ENCODE assay signal across 9 mouse cellular contexts in the genomic region with DNA sequence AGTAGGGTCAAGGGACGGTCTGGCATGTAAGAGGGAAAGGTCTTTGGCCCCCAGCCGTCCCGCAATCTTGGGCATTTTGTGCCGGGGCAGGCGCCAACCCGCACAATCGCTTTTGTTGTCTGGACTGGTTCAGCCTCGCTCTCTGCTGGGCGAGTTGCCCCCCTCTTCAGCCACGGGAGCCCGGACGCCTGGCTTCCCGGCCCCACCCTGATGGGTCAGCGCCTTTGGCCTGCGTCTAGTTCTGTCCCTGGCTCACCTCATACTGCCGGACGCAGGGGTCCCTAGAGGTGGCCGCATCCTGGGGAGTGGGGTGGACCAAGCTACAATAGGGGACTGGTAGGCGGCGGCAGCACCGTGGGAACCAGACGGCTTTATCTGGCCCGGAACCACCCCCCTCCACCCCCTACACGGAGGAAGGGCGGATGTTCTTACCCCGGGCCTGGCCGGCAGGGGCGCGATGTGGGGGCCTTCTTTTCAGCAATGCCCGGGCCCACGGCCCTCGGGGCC. TPM values are rescaled to one million over a fixed set of nuclear protein-coding genes. Genes with fewer than 3 reads are reported as not detected.
DNase-seq lines count a peak whose midpoint lies in the region; ATAC-seq and TF ChIP-seq lines count a peak whose summit lies in the region.
"Had no signal": no experiment of that assay in that cellular context is flagged by ENCODE, and none has a peak within 500 bp of the region (broad histone marks: within the 10 kb centered on the region; RNA-seq: fewer than 3 reads in every experiment).

No protein-coding gene starts in this region.

- peak overlapping the region; percentile 9; the same call in 1 of the 2 replicates for H3K9ac ChIP-seq in heart, embryonic 14.5 days (ENCODE audit: low read length)
- no peak overlapping the region for H3K9ac ChIP-seq in neural tube, embryonic 12.5 days

- H3K27me3 ChIP-seq in heart, embryonic 14.5 days (ENCODE audit: control insufficient read depth, insufficient read depth, low read length), result peaks cover 89% of the 10 kb centered on the region
- peaks cover 99% of the 10 kb centered on the region for H3K27me3 ChIP-seq in limb, embryonic 10.5 days (ENCODE audit: low read depth, poor library complexity, severe bottlenecking)
- H3K27me3 ChIP-seq in neural tube, embryonic 12.5 days (replicated peaks), result peaks cover 85% of the 10 kb centered on the region
- H3K27me3 ChIP-seq in thymus, adult 2 months (ENCODE audit: control insufficient read depth, insufficient read depth, low read length), result peaks cover 46% of the 10 kb centered on the region

- H3K4me3 ChIP-seq in heart, embryonic 14.5 days (ENCODE audit: control insufficient read depth in 1 of 2, insufficient read depth in 1 of 2, low read depth in 1 of 2, low read length in 2 of 2), result peak overlapping the region; percentile 16 to 62
- H3K4me3 ChIP-seq in limb, embryonic 10.5 days, result peak overlapping the region; percentile 51
- H3K4me3 ChIP-seq in neural tube, embryonic 12.5 days, result peak overlapping the region; percentile 2; the same call in 1 of the 2 replicates
- H3K4me3 ChIP-seq in thymus, adult 2 months (ENCODE audit: control insufficient read depth, insufficient read depth, low read length), result no peak overlapping the region

- H3K4me1 ChIP-seq in heart, embryonic 14.5 days (ENCODE audit: control insufficient read depth in 2 of 2, insufficient read depth in 2 of 2, low read length in 2 of 2), result peaks cover 14 to 58% of the 10 kb centered on the region in 2 experiments; a peak in 3 of 4 replicates
- H3K4me1 ChIP-seq in limb, embryonic 10.5 days, result peaks cover 63% of the 10 kb centered on the region
- H3K4me1 ChIP-seq in neural tube, embryonic 12.5 days, result peaks cover 55% of the 10 kb centered on the region
- H3K4me1 ChIP-seq in thymus, adult 2 months (replicated peaks; ENCODE audit: control insufficient read depth, insufficient read depth, low read length), result peaks cover 30% of the 10 kb centered on the region

- peak; percentile 54 for DNase-seq in adrenal gland, postnatal 14 days
- DNase-seq in adrenal gland, adult 18-20 months (ENCODE audit: low spot score in 2 of 2), result no peak
- no peak for DNase-seq in limb, embryonic 10.5 days (ENCODE audit: low spot score)
- no peak for DNase-seq in thymus, adult 2 months
- DNase-seq in cerebellum, postnatal 14 days, result no peak

- ATAC-seq in common myeloid progenitor, adult 5-6 weeks (replicated peaks; ENCODE audit: low read depth, poor library complexity, severe bottlenecking), result 0 out of 2 replicates have a peak, but pooled peaks have one; percentile 6
- ATAC-seq in heart, embryonic 14.5 days (ENCODE audit: insufficient number of reproducible peaks, insufficient read depth, low FRiP score, low read depth), result peak; percentile 29; the same call in 1 of the 2 replicates
- ATAC-seq in neural tube, embryonic 12.5 days (ENCODE audit: low FRiP score, low read depth), result no peak

- 3% methylated on average over 32 of the region's 32 CpGs for WGBS in heart, embryonic 14.5 days
- WGBS in limb, embryonic 10.5 days, result 2% methylated on average over 32 of the region's 32 CpGs
- 1% methylated on average over 32 of the region's 32 CpGs for WGBS in neural tube, embryonic 12.5 days
- WGBS in thymus, adult 2 months, result 3% methylated on average over 32 of the region's 32 CpGs

- H3K9me3 ChIP-seq in heart, embryonic 14.5 days (ENCODE audit: control insufficient read depth, low read length), result no peaks in the 10 kb centered on the region
- H3K9me3 ChIP-seq in limb, embryonic 10.5 days (replicated peaks), result no peaks in the 10 kb centered on the region
- no peaks in the 10 kb centered on the region for H3K9me3 ChIP-seq in neural tube, embryonic 12.5 days

- H3K36me3 ChIP-seq in heart, embryonic 14.5 days (ENCODE audit: control insufficient read depth, insufficient read depth, low read length), result no peaks in the 10 kb centered on the region
- no peaks in the 10 kb centered on the region for H3K36me3 ChIP-seq in limb, embryonic 10.5 days
- no peaks in the 10 kb centered on the region for H3K36me3 ChIP-seq in neural tube, embryonic 12.5 days
- no peaks in the 10 kb centered on the region for H3K36me3 ChIP-seq in thymus, adult 2 months (ENCODE audit: control insufficient read depth, insufficient read depth, low read length)

- peak overlapping the region; percentile 86 for H3K4me2 ChIP-seq in heart, embryonic 14.5 days (ENCODE audit: low read length)
- H3K4me2 ChIP-seq in neural tube, embryonic 12.5 days (replicated peaks), result peak overlapping the region; percentile 85

- H3K27ac ChIP-seq in heart, embryonic 14.5 days (replicated peaks in 1 of 2; ENCODE audit: control insufficient read depth in 1 of 2, insufficient read depth in 1 of 2, low read depth in 2 of 2, low read length in 2 of 2), result peak overlapping the region; percentile 60 to 82
- peak overlapping the region; percentile 42; the same call in 1 of the 2 replicates for H3K27ac ChIP-seq in limb, embryonic 10.5 days
- no peak overlapping the region for H3K27ac ChIP-seq in neural tube, embryonic 12.5 days
- H3K27ac ChIP-seq in thymus, adult 2 months (ENCODE audit: control insufficient read depth, insufficient read depth, low read length), result no peak overlapping the region

- no peak for TF ChIP-seq POLR2A in thymus, adult 2 months (IDR thresholded peaks at IDR 0.05; ENCODE audit: control insufficient read depth, extremely low read depth, insufficient read depth, low read length, poor library complexity)

- no peak for TF ChIP-seq CTCF in thymus, adult 2 months (IDR thresholded peaks at IDR 0.05; ENCODE audit: borderline replicate concordance, control insufficient read depth, extremely low read depth, insufficient read depth, low read length, poor library complexity)

RNA-seq across cellular contexts. Expression of gene Ltbp4, which starts 3.0 kb away (rescaled TPM):
- 122 and 126 TPM in 2 replicates for total RNA-seq in adrenal gland, postnatal 14 days (2021)
- total RNA-seq in adrenal gland, adult 18-20 months (2021), result 10 to 100 TPM; 88.5 to 90.6 TPM
- total RNA-seq in common myeloid progenitor, adult 5-6 weeks (2017), result 0.44 TPM in 1 of 2 replicates, not detected in the other
- 47.7 and 55.1 TPM in 2 replicates for polyA plus RNA-seq in heart, embryonic 14.5 days (2014; fragmentation: Nextera tagmentation; extraction: Ambion mirVana)
- polyA plus RNA-seq in limb, embryonic 10.5 days (2016; fragmentation: Nextera tagmentation; extraction: Ambion mirVana), result 6.7 and 10.6 TPM in 2 replicates
- polyA plus RNA-seq in neural tube, embryonic 12.5 days (2016; fragmentation: Nextera tagmentation; extraction: Ambion mirVana), result 6.1 and 9.9 TPM in 2 replicates
- polyA plus RNA-seq in thymus, adult 2 months (2012; rRNA removed), result 48.3 and 77.5 TPM in 2 replicates

RNA-seq across cellular contexts. Expression of gene Shkbp1, which starts 21.4 kb away (rescaled TPM):
- 16.1 and 26.1 TPM in 2 replicates for total RNA-seq in adrenal gland, postnatal 14 days (2021)
- total RNA-seq in adrenal gland, adult 18-20 months (2021), result 10 to 100 TPM; 18.3 to 19.4 TPM
- 18.4 and 25.8 TPM in 2 replicates for total RNA-seq in common myeloid progenitor, adult 5-6 weeks (2017)
- polyA plus RNA-seq in heart, embryonic 14.5 days (2014; fragmentation: Nextera tagmentation; extraction: Ambion mirVana), result 18.3 and 22.0 TPM in 2 replicates
- polyA plus RNA-seq in limb, embryonic 10.5 days (2016; fragmentation: Nextera tagmentation; extraction: Ambion mirVana), result 46.1 and 61.2 TPM in 2 replicates
- 68.6 and 68.9 TPM in 2 replicates for polyA plus RNA-seq in neural tube, embryonic 12.5 days (2016; fragmentation: Nextera tagmentation; extraction: Ambion mirVana)
- polyA plus RNA-seq in thymus, adult 2 months (2012; rRNA removed), result 203 and 206 TPM in 2 replicates

RNA-seq across cellular contexts. Expression of gene Gm20479, which starts 22.8 kb away (rescaled TPM):
- 1.8 TPM in 2 replicates for total RNA-seq in adrenal gland, postnatal 14 days (2021)
- 1 to 10 TPM in 1 of 2 experiments, not detected in 1; 1.7 TPM for total RNA-seq in adrenal gland, adult 18-20 months (2021)
- total RNA-seq in common myeloid progenitor, adult 5-6 weeks (2017), result 2.2 TPM in 1 of 2 replicates, not detected in the other
- polyA plus RNA-seq in heart, embryonic 14.5 days (2014; fragmentation: Nextera tagmentation; extraction: Ambion mirVana), result not detected in 2 replicates
- not detected in 2 replicates for polyA plus RNA-seq in limb, embryonic 10.5 days (2016; fragmentation: Nextera tagmentation; extraction: Ambion mirVana)
- polyA plus RNA-seq in neural tube, embryonic 12.5 days (2016; fragmentation: Nextera tagmentation; extraction: Ambion mirVana), result 0.40 TPM in 1 of 2 replicates, not detected in the other
- not detected in 2 replicates for polyA plus RNA-seq in thymus, adult 2 months (2012; rRNA removed)
- polyA plus RNA-seq: C2C12 had no signal

Comparison
In these comparisons a context has a peak if more than half of its experiments do, and no peak if none do; other contexts are left out.
1. H3K27ac ChIP-seq: peak in heart, embryonic 14.5 days (2 of 2) and limb, embryonic 10.5 days (single experiment); none in neural tube, embryonic 12.5 days (single experiment) and thymus, adult 2 months (single experiment).